Comparison of ENCODE assay signal across 33 mouse cellular contexts in the genomic region with DNA sequence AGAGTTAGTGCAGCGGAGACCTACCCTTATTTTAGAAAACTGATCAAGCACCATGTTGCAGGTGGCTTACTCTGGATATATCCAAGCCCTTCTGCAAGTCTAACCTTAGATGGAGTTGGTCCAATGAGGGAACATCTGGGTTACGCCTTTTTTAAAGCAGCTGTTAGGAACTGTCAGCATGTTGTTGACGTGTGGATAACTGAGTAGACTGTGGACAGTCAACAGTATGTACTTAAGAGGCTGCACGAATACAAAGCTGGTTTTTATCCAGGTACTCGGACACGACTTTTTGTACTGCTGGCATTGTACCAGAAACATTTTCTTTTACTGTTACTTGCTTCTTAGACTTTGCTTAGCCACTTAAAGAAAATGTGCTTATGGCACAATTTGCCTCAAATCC.
"Had no signal": no experiment of that assay in that cellular context is flagged by ENCODE, and none has a peak within 500 bp of the region (broad histone marks: within the 10 kb centered on the region; RNA-seq: fewer than 3 reads in every experiment).

No protein-coding gene starts in this region.

- H3K4me2 ChIP-seq: heart, embryonic 11.5 days; heart, embryonic 13.5 days; heart, embryonic 15.5 days; hindbrain, embryonic 12.5 days; hindbrain, embryonic 13.5 days; hindbrain, embryonic 14.5 days; hindbrain, embryonic 15.5 days; intestine, embryonic 15.5 days; kidney, embryonic 15.5 days had no signal

- H3K4me1 ChIP-seq: hindbrain, embryonic 10.5 days; hindbrain, embryonic 12.5 days; hindbrain, embryonic 13.5 days; intestine, embryonic 15.5 days; kidney, embryonic 15.5 days had no signal

- H3K36me3 ChIP-seq: heart, embryonic 13.5 days; heart, embryonic 15.5 days; hindbrain, embryonic 10.5 days; hindbrain, embryonic 12.5 days; hindbrain, embryonic 13.5 days; hindbrain, embryonic 15.5 days; intestine, embryonic 15.5 days; kidney, embryonic 15.5 days had no signal

- H3K9ac ChIP-seq: heart, embryonic 13.5 days; heart, embryonic 15.5 days; hindbrain, embryonic 12.5 days; hindbrain, embryonic 13.5 days; hindbrain, embryonic 14.5 days; hindbrain, embryonic 15.5 days; intestine, embryonic 15.5 days; kidney, embryonic 15.5 days had no signal

- H3K9me3 ChIP-seq: heart, embryonic 13.5 days; heart, embryonic 15.5 days; hindbrain, embryonic 10.5 days; hindbrain, embryonic 12.5 days; hindbrain, embryonic 13.5 days; hindbrain, embryonic 15.5 days; intestine, embryonic 15.5 days; kidney, embryonic 15.5 days had no signal

- ATAC-seq: hindbrain, embryonic 16.5 days; hindbrain, postnatal 0 days; inflammation-experienced regulatory T-cells, adult 6 months; intestine, embryonic 15.5 days; intestine, postnatal 0 days had no signal

- H3K4me3 ChIP-seq: heart, embryonic 13.5 days; heart, embryonic 15.5 days; hindbrain, embryonic 10.5 days; hindbrain, embryonic 12.5 days; hindbrain, embryonic 13.5 days; hindbrain, embryonic 15.5 days; intestine, embryonic 15.5 days; kidney, embryonic 15.5 days; layer of hippocampus, adult 2 months; left cerebral cortex, adult 2 months had no signal

- H3K27ac ChIP-seq: heart, embryonic 13.5 days; heart, embryonic 15.5 days; hindbrain, embryonic 10.5 days; hindbrain, embryonic 12.5 days; hindbrain, embryonic 13.5 days; hindbrain, embryonic 14.5 days; hindbrain, embryonic 15.5 days; hindbrain, postnatal 0 days; intestine, embryonic 15.5 days; kidney, embryonic 15.5 days; kidney, postnatal 0 days; layer of hippocampus, adult 2 months; left cerebral cortex, adult 2 months had no signal

- H3K27me3 ChIP-seq: heart, embryonic 13.5 days; heart, embryonic 15.5 days; hindbrain, embryonic 12.5 days; hindbrain, embryonic 13.5 days; hindbrain, embryonic 15.5 days; intestine, embryonic 15.5 days; kidney, embryonic 15.5 days had no signal

- DNase-seq: heart, postnatal 10 days; heart, postnatal 14 days; heart, postnatal 36 days; heart, postnatal 4 days; kidney, adult 11 months; kidney, adult 18-20 months; kidney, adult 2 months; kidney, adult 8-10 months; kidney, adult 9 months; kidney, postnatal 10 days; kidney, postnatal 14 days; kidney, postnatal 25 days; kidney, postnatal 36 days; kidney, postnatal 4 days; layer of hippocampus, adult 9-11 months; layer of hippocampus, postnatal 36 days had no signal
